Mouse (Mus musculus) bone marrow, adult 2 months (tissue): ENCODE results near the gene Cenpc1. TPM values are rescaled to one million over a fixed set of nuclear protein-coding genes. Genes with fewer than 3 reads are reported as not detected.

Experiments used
- H3K27ac ChIP-seq: fragments of 200-500 bp; 2 replicates; pipeline ENCODE4 v1.5.1; 2012; ENCODE audit warnings: low read depth, mild to moderate bottlenecking, control low read depth, inconsistent platforms, low read length; ENCODE audit not compliant: control insufficient read depth, poor library complexity, insufficient read depth
- H3K4me1 ChIP-seq: fragments of 200-500 bp; 2 replicates; pipeline ENCODE4 v1.6.1; 2011; ENCODE audit warnings: low read length; ENCODE audit not compliant: control insufficient read depth, insufficient read depth
- H3K4me3 ChIP-seq: fragments of 200-500 bp; replicated peaks from 2 replicates; pipeline ENCODE3; 2011; ENCODE audit warnings: mild to moderate bottlenecking, low read depth, low read length, control low read depth; ENCODE audit not compliant: control insufficient read depth
- CTCF ChIP-seq: fragments of 200-500 bp; IDR thresholded peaks from 2 replicates; pipeline ENCODE4 v1.5.1; 2011; ENCODE audit warnings: low read length, control low read depth; ENCODE audit not compliant: control insufficient read depth, insufficient read depth
- POLR2A ChIP-seq: fragments of 200-500 bp; IDR thresholded peaks from 2 replicates; pipeline ENCODE4 v1.6.1; 2011; ENCODE audit warnings: low read depth, mild to moderate bottlenecking, control low read depth, low read length, borderline replicate concordance; ENCODE audit not compliant: control insufficient read depth
- WGBS: fragments of 180-500 bp; shearing (Covaris S2); methylation state at CpG from one replicate; pipeline ENCODE4 v1.1.7; 2018; 5-methylcytosine and 5-hydroxymethylcytosine counted together
- polyA plus RNA-seq: library from polyadenylated mRNA; stranded (reverse); fragments of >200 nt; gene quantifications from 2 replicates; pipeline ENCODE4 v1.2.4, GENCODE M21; 2011; ENCODE audit warnings: low replicate concordance; ENCODE audit not compliant: missing spikeins, insufficient read depth, insufficient read length

Cenpc1 gene
- polyA plus RNA-seq, 1 experiment, result 16.1 TPM

DNA sequence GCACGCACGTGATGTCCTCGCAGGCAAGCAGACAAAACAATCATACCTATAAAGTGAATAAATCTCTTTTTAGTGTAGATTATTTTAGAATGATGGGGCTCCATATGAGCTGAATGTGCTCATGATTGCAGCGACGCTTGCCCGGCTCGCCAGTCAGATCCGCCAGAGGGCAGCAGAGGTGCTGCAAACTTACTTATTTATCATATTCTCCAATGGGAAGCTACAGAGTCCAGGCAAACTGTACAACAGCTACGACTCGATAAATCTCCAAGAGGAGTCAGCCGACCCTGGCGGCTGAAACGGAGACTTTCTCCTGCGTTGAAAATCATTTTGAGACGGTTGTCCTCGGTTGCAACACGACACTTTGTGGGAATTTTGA, 1.2 kb upstream of the Cenpc1 start:
- Histone ChIP-seq H3K4me3 (peak overlapping the region; percentile 72), H3K27ac (peak overlapping the region; percentile 35), H3K4me1 (peaks cover 4% of the 10 kb centered on the region; the same call in 1 of the 2 replicates)
- under 1% methylated on average over 17 of the region's 17 CpGs for WGBS
- TF ChIP-seq POLR2A (no peak), CTCF (peak; percentile 90)

DNA sequence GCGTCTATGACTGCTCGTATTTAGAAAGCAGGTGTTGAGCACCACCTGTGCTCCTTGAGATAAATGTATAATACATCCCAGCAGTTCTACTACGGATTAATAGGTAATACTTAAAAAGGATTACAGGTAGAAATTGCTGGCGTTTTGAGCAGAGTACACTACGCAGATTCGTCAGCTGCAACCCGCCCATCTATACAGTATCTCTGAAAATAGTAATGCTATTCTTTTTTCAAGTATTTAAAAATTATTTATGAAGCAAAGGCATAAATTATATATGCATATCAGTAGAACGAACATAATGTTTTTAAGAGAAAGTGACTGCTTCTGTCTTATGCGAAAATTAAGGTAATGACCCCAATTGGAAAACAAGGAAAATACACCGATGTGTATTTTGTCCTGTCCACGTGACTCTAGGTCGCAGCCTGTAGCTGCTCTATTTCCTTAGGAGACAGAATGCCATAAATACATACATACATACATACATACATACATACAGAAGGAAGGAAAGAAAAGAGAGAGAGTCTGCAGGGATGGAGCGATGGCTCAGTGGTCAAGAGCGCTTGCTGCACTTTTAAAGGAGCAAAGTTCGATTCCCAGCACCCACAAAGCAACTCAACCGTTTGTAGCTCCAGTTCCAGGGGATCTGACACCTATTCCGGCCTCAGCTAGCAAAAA, 630 bp upstream of the Cenpc1 start:
- Histone ChIP-seq H3K4me1 (peaks cover 4% of the 10 kb centered on the region; the same call in 1 of the 2 replicates), H3K27ac (peak overlapping the region; percentile 35), H3K4me3 (peak overlapping the region; percentile 72)
- TF ChIP-seq POLR2A (no peak), CTCF (no peak)
- WGBS, result under 1% methylated on average over 17 of the region's 17 CpGs

DNA sequence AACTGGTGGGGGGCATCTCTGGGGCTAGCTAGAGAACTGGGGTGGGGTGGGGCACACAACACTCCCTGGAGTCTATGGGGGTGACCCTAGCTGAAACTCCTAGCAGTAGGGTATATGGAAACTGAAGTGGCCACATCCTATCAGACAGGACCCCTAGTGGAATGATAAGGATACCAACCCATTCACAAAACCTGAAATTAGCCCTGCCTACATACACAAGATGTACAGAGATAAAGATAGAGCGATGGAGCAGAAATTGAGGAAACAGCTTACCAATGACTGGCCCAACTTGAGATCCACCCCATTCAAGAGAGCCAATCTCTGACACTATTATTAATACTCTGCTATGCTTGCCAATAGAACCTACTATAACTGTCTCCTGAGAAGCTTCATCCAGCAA, 1.9 kb downstream of the Cenpc1 start:
- 15% methylated on average over 1 of the region's 1 CpGs for WGBS
- Histone ChIP-seq H3K4me1 (peaks cover 4% of the 10 kb centered on the region; the same call in 1 of the 2 replicates), H3K27ac (no peak overlapping the region), H3K4me3 (no peak overlapping the region)
- TF ChIP-seq CTCF (no peak), POLR2A (no peak)

- no peak overlapping the region for H3K4me3 ChIP-seq
- TF ChIP-seq POLR2A (no peak), CTCF (no peak)
- no peaks in the 10 kb centered on the region for H3K4me1 ChIP-seq
- 88% methylated on average over 2 of the region's 2 CpGs for WGBS
- no peak overlapping the region for H3K27ac ChIP-seq
Measured at GRCm38 (mm10) chr5:86029820-86030219, 35.6 kb downstream of the Cenpc1 start.

DNA sequence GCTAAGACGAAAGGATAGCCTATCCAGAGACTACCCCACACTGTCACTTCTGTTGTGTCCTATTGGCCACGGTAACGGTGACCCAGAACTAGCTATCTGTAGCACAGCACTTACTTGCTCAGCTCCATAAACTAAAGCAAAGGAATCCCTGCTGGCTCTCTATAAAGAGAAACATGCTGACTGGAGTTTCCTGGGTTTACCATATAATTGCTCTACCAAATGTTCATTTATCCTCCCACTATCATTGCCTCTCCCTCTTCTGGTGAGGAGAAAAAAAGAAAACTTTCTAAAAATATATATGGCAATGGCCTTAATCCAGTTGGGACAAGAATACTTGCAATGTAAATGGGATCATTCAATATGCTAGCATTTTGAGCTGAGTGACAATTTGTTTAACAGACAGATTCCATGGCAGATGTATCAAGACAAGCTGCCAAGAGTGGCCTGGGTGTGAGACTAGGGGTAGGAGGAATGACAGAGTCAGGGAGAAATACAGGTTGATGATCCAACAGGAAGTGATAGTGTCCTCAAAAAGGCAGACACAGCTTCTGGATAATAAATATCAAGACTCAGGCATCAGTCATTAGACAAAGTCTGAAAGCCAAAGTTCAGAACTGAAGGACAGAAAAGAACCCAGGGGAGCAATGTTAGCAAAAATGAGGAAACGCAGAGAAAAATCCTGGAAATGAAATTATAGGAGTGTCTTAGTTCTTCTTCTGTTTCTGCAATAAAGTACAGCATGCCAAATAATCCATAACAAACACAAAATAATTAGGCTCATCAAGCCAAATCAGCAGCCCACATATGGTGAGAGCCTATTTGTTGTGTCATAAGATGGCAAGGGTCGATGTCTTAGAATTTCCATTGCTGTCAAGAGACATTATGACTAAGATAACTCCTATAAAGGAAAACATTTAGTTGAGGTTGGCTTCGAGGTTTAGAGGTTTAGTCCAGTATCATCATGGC, 68.6 kb downstream of the Cenpc1 start:
- no peaks in the 10 kb centered on the region for H3K4me1 ChIP-seq
- 82% methylated on average over 6 of the region's 6 CpGs for WGBS
- no peak for TF ChIP-seq POLR2A
- no peak for TF ChIP-seq CTCF

DNA sequence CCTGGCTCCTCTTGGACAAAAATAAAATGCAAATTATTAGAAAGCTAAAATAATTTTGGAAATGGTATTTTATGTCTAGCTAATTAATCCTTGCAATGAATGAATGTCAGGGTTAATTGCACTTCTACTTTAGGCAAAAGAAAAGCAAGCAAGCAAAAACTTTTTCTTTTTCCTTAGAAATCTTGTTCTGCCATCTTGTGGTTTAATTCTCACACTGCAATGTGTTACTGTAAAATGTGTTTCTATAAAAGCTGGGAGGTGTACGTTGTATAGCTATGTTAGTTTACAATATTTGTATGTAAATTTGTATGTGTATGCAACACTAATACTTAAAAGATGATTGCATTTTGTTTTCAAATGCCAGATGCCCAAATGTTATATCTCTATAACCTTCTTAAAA, 70.8 kb downstream of the Cenpc1 start:
- Histone ChIP-seq H3K27ac (no peak overlapping the region), H3K4me3 (no peak overlapping the region), H3K4me1 (no peaks in the 10 kb centered on the region)
- WGBS, result 33% methylated on average over 1 of the region's 1 CpGs
- TF ChIP-seq POLR2A, result no peak
- no peak for TF ChIP-seq CTCF

More for the DNA sequence above, 68.6 kb downstream of the Cenpc1 start:
- no peak overlapping the region for H3K27ac ChIP-seq
- no peak overlapping the region for H3K4me3 ChIP-seq

- TF ChIP-seq POLR2A, result no peak
- no peak for TF ChIP-seq CTCF
- Histone ChIP-seq H3K4me1 (no peaks in the 10 kb centered on the region), H3K27ac (no peak overlapping the region), H3K4me3 (no peak overlapping the region)
- WGBS, result 79% methylated on average over 4 of the region's 4 CpGs
Measured at GRCm38 (mm10) chr5:85992805-85993721, 72.3 kb downstream of the Cenpc1 start.

GRCm38 (mm10) chr5:85992055-85992454, 73.3 kb downstream of the Cenpc1 start:
- no peak overlapping the region for H3K27ac ChIP-seq
- no peak for TF ChIP-seq POLR2A
- TF ChIP-seq CTCF, result no peak
- WGBS, result 20% methylated on average over 1 of the region's 1 CpGs

More at GRCm38 (mm10) chr5:85992055-85992454, 73.3 kb downstream of the Cenpc1 start:
- no peak overlapping the region for H3K4me3 ChIP-seq
- H3K4me1 ChIP-seq, result no peaks in the 10 kb centered on the region
